Mouse (Mus musculus) MEL (cell line): ENCODE data around the gene Dgkh. TPM values are rescaled to one million over a fixed set of nuclear protein-coding genes. Genes with fewer than 3 reads are reported as not detected.

Source experiments
- DNase-seq: peaks from one replicate; pipeline ENCODE4 v3.0.0; 2011; ENCODE audit warnings: low read depth, low spot score
- H3K27ac ChIP-seq: 2 replicates; pipeline ENCODE4 v1.5.1; 2012; ENCODE audit warnings: low read depth, mild to moderate bottlenecking, control low read depth, low read length, moderate library complexity; ENCODE audit not compliant: control insufficient read depth
- H3K27me3 ChIP-seq, 2 experiments: fragments of 150-350 bp in 1 of 2; sonication (generic) in 1 of 2; 2 replicates each; pipeline ENCODE4 v1.6.1; 2012; ENCODE audit warnings: low read length in 2 of 2, mild to moderate bottlenecking in 2 of 2, improper control_type of control experiment in 1 of 2, moderate library complexity in 1 of 2; ENCODE audit not compliant: insufficient read depth in 2 of 2, control insufficient read depth in 1 of 2
- H3K36me3 ChIP-seq, 2 experiments: 2 replicates each; pipeline ENCODE4 v1.6.1; 2012 to 2014; ENCODE audit warnings: low read length in 2 of 2, improper control_type of control experiment in 1 of 2, inconsistent platforms in 1 of 2, mild to moderate bottlenecking in 1 of 2; ENCODE audit not compliant: insufficient read depth in 2 of 2, control insufficient read depth in 1 of 2
- H3K4me1 ChIP-seq, 2 experiments: fragments of 150-350 bp in 1 of 2; sonication (generic) in 1 of 2; 2 replicates each; pipeline ENCODE4 v1.6.1; 2012; ENCODE audit warnings: low read length in 2 of 2, improper control_type of control experiment in 1 of 2, mild to moderate bottlenecking in 1 of 2; ENCODE audit not compliant: insufficient read depth in 2 of 2, control insufficient read depth in 1 of 2
- H3K4me3 ChIP-seq, 2 experiments: fragments of 150-350 bp in 1 of 2; sonication (generic) in 1 of 2; 2 replicates each; pipeline ENCODE4 v1.5.1; 2012; ENCODE audit warnings: low read depth in 2 of 2, low read length in 2 of 2, mild to moderate bottlenecking in 2 of 2, moderate library complexity in 2 of 2, control low read depth in 1 of 2, improper control_type of control experiment in 1 of 2; ENCODE audit not compliant: control insufficient read depth in 1 of 2, insufficient read depth in 1 of 2
- H3K79me2 ChIP-seq: 2 replicates; pipeline ENCODE4 v1.6.1; 2012; ENCODE audit warnings: mild to moderate bottlenecking, low read length, moderate library complexity; ENCODE audit not compliant: control insufficient read depth, poor library complexity, insufficient read depth
- H3K9ac ChIP-seq: 2 replicates; pipeline ENCODE4 v1.6.1; 2012; ENCODE audit warnings: low read depth, mild to moderate bottlenecking, control low read depth, low read length, moderate library complexity; ENCODE audit not compliant: control insufficient read depth, poor library complexity, severe bottlenecking
- H3K9me3 ChIP-seq: fragments of 150-350 bp; sonication (generic); replicated peaks from 2 replicates; pipeline ENCODE4 v1.6.1; 2012; ENCODE audit warnings: mild to moderate bottlenecking, low read length, improper control_type of control experiment, moderate library complexity; ENCODE audit not compliant: insufficient read depth
- CHD2 ChIP-seq: IDR thresholded peaks from 2 replicates; pipeline ENCODE4 v1.6.1; 2011; ENCODE audit warnings: low read length, improper control_type of control experiment
- CTCF ChIP-seq, 3 experiments: IDR thresholded peaks in 2 of 3; conservative IDR thresholded peaks in 1 of 3; 2 replicates each; pipeline ENCODE4 v1.5.1; 2011 to 2012; ENCODE audit warnings: low read length in 3 of 3, low read depth in 2 of 3, mild to moderate bottlenecking in 2 of 3, improper control_type of control experiment in 1 of 3, inconsistent platforms in 1 of 3, mixed read lengths in 1 of 3, moderate library complexity in 1 of 3; ENCODE audit not compliant: control insufficient read depth in 1 of 3, insufficient read depth in 1 of 3, poor library complexity in 1 of 3, severe bottlenecking in 1 of 3
- ELF1 ChIP-seq: IDR thresholded peaks from 2 replicates; pipeline ENCODE4 v1.6.1; 2014; ENCODE audit warnings: low read depth, mild to moderate bottlenecking, inconsistent platforms, low read length, improper control_type of control experiment, moderate library complexity
- EP300 ChIP-seq, 2 experiments: IDR thresholded peaks; 2 replicates each; pipeline ENCODE4 v1.6.1; 2011; ENCODE audit warnings: improper control_type of control experiment in 2 of 2, low read length in 2 of 2, low read depth in 1 of 2, mild to moderate bottlenecking in 1 of 2
- ETS1 ChIP-seq: IDR thresholded peaks from 2 replicates; pipeline ENCODE4 v1.6.1; 2012; ENCODE audit warnings: low read depth, mild to moderate bottlenecking, inconsistent platforms, low read length, improper control_type of control experiment, moderate library complexity
- GATA1 ChIP-seq: IDR thresholded peaks from 2 replicates; pipeline ENCODE4 v1.6.1; 2011; ENCODE audit warnings: low read depth, low read length, improper control_type of control experiment
- MAFK ChIP-seq: IDR thresholded peaks from 2 replicates; pipeline ENCODE4 v1.6.1; 2011; ENCODE audit warnings: low read depth, mild to moderate bottlenecking, low read length, improper control_type of control experiment, borderline replicate concordance
- MAX ChIP-seq: IDR thresholded peaks from 2 replicates; pipeline ENCODE4 v1.6.1; 2011; ENCODE audit warnings: low read length, improper control_type of control experiment
- MYB ChIP-seq: IDR thresholded peaks from 2 replicates; pipeline ENCODE4 v1.6.1; 2011; ENCODE audit warnings: mild to moderate bottlenecking, low read depth, low read length, improper control_type of control experiment
- MYC ChIP-seq: IDR thresholded peaks from 2 replicates; pipeline ENCODE4 v1.6.1; 2011; ENCODE audit warnings: low read depth, mild to moderate bottlenecking, low read length, improper control_type of control experiment, moderate library complexity
- POLR2AphosphoS2 ChIP-seq: IDR thresholded peaks from 2 replicates; pipeline ENCODE4 v1.6.1; 2011; ENCODE audit warnings: low read length, improper control_type of control experiment
- POLR2AphosphoS5 ChIP-seq: IDR thresholded peaks from 2 replicates; pipeline ENCODE4 v1.6.1; 2012; ENCODE audit warnings: low read depth, borderline replicate concordance, mild to moderate bottlenecking, inconsistent platforms, low read length, moderate library complexity, mixed read lengths
- SMC3 ChIP-seq: IDR thresholded peaks from 2 replicates; pipeline ENCODE4 v1.6.1; 2011; ENCODE audit warnings: low read depth, low read length, improper control_type of control experiment
- TCF12 ChIP-seq: IDR thresholded peaks from 2 replicates; pipeline ENCODE4 v1.6.1; 2014; ENCODE audit warnings: low read depth, mild to moderate bottlenecking, inconsistent platforms, low read length, improper control_type of control experiment, moderate library complexity
- USF1 ChIP-seq: IDR thresholded peaks from 2 replicates; pipeline ENCODE4 v1.6.1; 2014; ENCODE audit warnings: low read depth, mild to moderate bottlenecking, inconsistent platforms, low read length, improper control_type of control experiment, moderate library complexity
- ZMIZ1 ChIP-seq: IDR thresholded peaks from 2 replicates; pipeline ENCODE4 v1.6.1; 2012; ENCODE audit warnings: low read depth, mild to moderate bottlenecking, inconsistent platforms, low read length, improper control_type of control experiment, moderate library complexity
- polyA plus RNA-seq, 2 experiments: library from polyadenylated mRNA; stranded (reverse) in 1 of 2; unstranded in 1 of 2; fragments of >175 nt in 1 of 2; fragments of >200 nt in 1 of 2; gene quantifications; 2 replicates each; pipeline versions ENCODE4 v1.2.1 to v1.2.4; 2012; ENCODE audit warnings: low replicate concordance in 2 of 2, low read depth in 1 of 2; ENCODE audit not compliant: insufficient read length in 2 of 2, insufficient read depth in 1 of 2, missing spikeins in 1 of 2
- total RNA-seq: library from RNA; depleted of rRNA; stranded (reverse); fragments of 300-350 nt; gene quantifications from 2 replicates; pipeline ENCODE4 v1.2.3, GENCODE M21; 2012; rRNA removed

The Dgkh gene
- total RNA-seq (under 0.01 TPM in 1 of 2 replicates, not detected in the other), polyA plus RNA-seq (not detected)

GRCm38 (mm10) chr14:78732617-78733312, at the start of gene Dgkh:
TSS of gene Dgkh (minus strand) at chr14:78732776.
- H3K4me3 ChIP-seq: no peak within 1 kb of the TSS
- H3K4me1 ChIP-seq: no peaks in the 10 kb centered on the region
- H3K79me2 ChIP-seq: no peaks in the 10 kb centered on the region
- no peaks in the 10 kb centered on the region for H3K27me3 ChIP-seq
- H3K9ac ChIP-seq: no peak within 1 kb of the TSS
- no peaks in the 10 kb centered on the region for H3K9me3 ChIP-seq
- H3K27ac ChIP-seq: no peak within 1 kb of the TSS
- TF ChIP-seq EP300 (IDR thresholded peaks at IDR 0.05; ENCODE audit: low read depth in 1 of 2, low read length in 2 of 2) (no peak), USF1 (no peak), MAX (no peak), SMC3 (no peak), TCF12 (no peak), ELF1 (no peak), MYC (no peak)
- no peak for DNase-seq
- no peaks in the 10 kb centered on the region for H3K36me3 ChIP-seq

DNA sequence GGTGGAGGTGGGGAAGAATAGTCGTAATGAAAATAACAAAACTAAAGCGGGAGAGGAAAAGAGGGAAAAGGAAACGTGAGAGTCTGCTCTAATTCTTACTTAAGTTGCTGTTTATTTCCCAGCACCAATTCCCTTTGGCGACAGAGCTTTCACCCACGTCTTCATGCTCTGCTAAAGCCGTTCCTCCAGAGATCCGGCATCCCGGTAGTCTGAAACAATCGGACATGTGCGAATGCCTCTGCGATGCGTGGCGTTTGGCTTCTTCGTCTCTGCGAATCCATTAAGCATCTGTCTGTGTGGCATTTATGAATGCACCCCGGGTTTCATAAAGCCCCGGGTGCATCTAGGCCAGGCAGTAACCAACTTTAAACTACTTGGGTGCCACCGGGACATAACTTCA, 44.6 kb upstream of the Dgkh start:
- Histone ChIP-seq H3K27me3 (peaks cover 0 to 2% of the 10 kb centered on the region in 2 experiments; a peak in 2 of 4 replicates), H3K9me3 (no peaks in the 10 kb centered on the region), H3K36me3 (no peaks in the 10 kb centered on the region), H3K4me1 (no peaks in the 10 kb centered on the region), H3K79me2 (no peaks in the 10 kb centered on the region), H3K27ac (no peak overlapping the region), H3K9ac (no peak overlapping the region)
- TF ChIP-seq ETS1 (no peak), GATA1 (no peak), POLR2AphosphoS5 (no peak), USF1 (no peak), MYB (no peak), POLR2AphosphoS2 (no peak), MAX (no peak), ZMIZ1 (no peak), CHD2 (no peak), MAFK (no peak), CTCF (IDR thresholded peaks at IDR 0.05 in 2 of 3, conservative IDR thresholded peaks at IDR 0.05 in 1 of 3; ENCODE audit: control insufficient read depth in 1 of 3, insufficient read depth in 1 of 3, low read depth in 2 of 3, low read length in 3 of 3, poor library complexity in 1 of 3, severe bottlenecking in 1 of 3) (no peak)
- TF ChIP-seq, all 39 proteins: peak for 0
- no peak for DNase-seq
- no peak overlapping the region for H3K4me3 ChIP-seq
